Mouse (Mus musculus) thymus, adult 2 months (tissue): ENCODE data around the gene Dctn1. TPM values are rescaled to one million over a fixed set of nuclear protein-coding genes. Genes with fewer than 3 reads are reported as not detected.

ENCODE experiments used
- DNase-seq: peaks from one replicate; pipeline ENCODE4 v3.0.0; 2021
- H3K27ac ChIP-seq: fragments of 200-500 bp; 2 replicates; pipeline ENCODE4 v1.5.1; 2012; ENCODE audit warnings: low read length, control low read depth; ENCODE audit not compliant: control insufficient read depth, insufficient read depth
- H3K27me3 ChIP-seq: fragments of 200-500 bp; 2 replicates; pipeline ENCODE4 v1.6.1; 2012; ENCODE audit warnings: mild to moderate bottlenecking, low read length, moderate library complexity, mixed read lengths; ENCODE audit not compliant: control insufficient read depth, insufficient read depth
- H3K36me3 ChIP-seq: fragments of 200-500 bp; 2 replicates; pipeline ENCODE4 v1.6.1; 2012; ENCODE audit warnings: mild to moderate bottlenecking, low read length, moderate library complexity; ENCODE audit not compliant: control insufficient read depth, insufficient read depth
- H3K4me1 ChIP-seq: fragments of 200-500 bp; replicated peaks from 2 replicates; pipeline ENCODE4 v1.6.1; 2012; ENCODE audit warnings: low read length; ENCODE audit not compliant: control insufficient read depth, insufficient read depth
- H3K4me3 ChIP-seq: fragments of 200-500 bp; 2 replicates; pipeline ENCODE4 v1.5.1; 2012; ENCODE audit warnings: mild to moderate bottlenecking, low read length, control low read depth, moderate library complexity; ENCODE audit not compliant: control insufficient read depth, insufficient read depth
- CTCF ChIP-seq: fragments of 200-500 bp; IDR thresholded peaks from 2 replicates; pipeline ENCODE4 v1.5.1; 2012; ENCODE audit warnings: mild to moderate bottlenecking, control low read depth, low read length, moderate library complexity, borderline replicate concordance; ENCODE audit not compliant: control insufficient read depth, poor library complexity, insufficient read depth; ENCODE audit errors: extremely low read depth
- POLR2A ChIP-seq: fragments of 200-500 bp; IDR thresholded peaks from 2 replicates; pipeline ENCODE4 v1.6.1; 2012; ENCODE audit warnings: mild to moderate bottlenecking, low read length, control low read depth, moderate library complexity; ENCODE audit not compliant: control insufficient read depth, poor library complexity, insufficient read depth; ENCODE audit errors: extremely low read depth
- WGBS: fragments of 180-500 bp; shearing (Covaris S2); methylation state at CpG from one replicate; pipeline ENCODE4 v1.1.7; 2018; 5-methylcytosine and 5-hydroxymethylcytosine counted together
- polyA plus RNA-seq: library from polyadenylated mRNA; depleted of rRNA; stranded (reverse); fragments of >200 nt; gene quantifications from 2 replicates; pipeline ENCODE4 v1.2.3, GENCODE M21; 2012

Gene Dctn1
- polyA plus RNA-seq, 1 experiment: 166 TPM

DNA sequence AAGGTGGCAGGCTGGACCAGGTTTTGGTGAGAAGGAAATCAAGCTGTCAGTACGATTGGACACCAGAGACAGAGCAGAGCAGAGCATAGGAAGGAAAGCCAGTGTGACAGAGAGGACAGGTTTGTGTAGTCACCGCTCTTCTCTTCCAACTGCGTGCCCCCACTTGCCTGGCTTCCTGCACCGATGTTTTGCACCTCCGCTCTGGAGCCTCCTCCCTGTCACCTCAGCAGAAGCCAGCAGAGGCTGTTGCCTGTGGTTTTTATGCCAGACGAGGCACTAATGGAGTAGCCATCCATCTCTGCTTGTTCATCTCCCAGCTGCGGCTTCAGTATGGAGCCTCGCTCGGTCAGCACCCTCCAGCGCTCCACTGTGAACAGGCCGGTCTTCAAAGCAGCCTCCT, 22.8 kb upstream of the Dctn1 start:
- DNase-seq: no peak
- Histone ChIP-seq H3K27me3 (no peaks in the 10 kb centered on the region; the same call in 1 of the 2 replicates), H3K36me3 (no peaks in the 10 kb centered on the region), H3K4me1 (peaks cover 9% of the 10 kb centered on the region), H3K27ac (no peak overlapping the region), H3K4me3 (no peak overlapping the region)
- WGBS: 79% methylated on average over 11 of the region's 11 CpGs
- TF ChIP-seq POLR2A (no peak), CTCF (no peak)

DNA sequence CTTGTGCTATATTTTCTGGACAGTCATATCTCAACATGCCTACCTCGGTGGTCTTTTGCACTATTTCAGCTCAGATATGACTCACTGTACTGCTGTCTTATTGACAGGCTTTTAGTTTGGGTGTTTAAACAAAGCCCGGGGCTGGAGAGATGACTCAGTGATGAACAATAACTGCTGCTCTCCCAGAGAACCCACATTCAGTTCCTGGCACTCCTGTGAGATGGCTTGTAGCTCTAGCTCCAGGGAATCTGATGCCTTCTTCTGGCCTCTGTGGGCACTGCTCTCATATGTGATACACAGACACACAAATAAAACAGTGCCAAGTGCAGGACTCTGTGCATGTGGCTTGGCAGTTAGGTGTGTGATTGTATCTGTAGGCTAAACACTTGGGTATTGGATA, 20.5 kb upstream of the Dctn1 start:
- Histone ChIP-seq H3K27ac (no peak overlapping the region), H3K4me1 (peaks cover 3% of the 10 kb centered on the region)
- no peak for DNase-seq

DNA sequence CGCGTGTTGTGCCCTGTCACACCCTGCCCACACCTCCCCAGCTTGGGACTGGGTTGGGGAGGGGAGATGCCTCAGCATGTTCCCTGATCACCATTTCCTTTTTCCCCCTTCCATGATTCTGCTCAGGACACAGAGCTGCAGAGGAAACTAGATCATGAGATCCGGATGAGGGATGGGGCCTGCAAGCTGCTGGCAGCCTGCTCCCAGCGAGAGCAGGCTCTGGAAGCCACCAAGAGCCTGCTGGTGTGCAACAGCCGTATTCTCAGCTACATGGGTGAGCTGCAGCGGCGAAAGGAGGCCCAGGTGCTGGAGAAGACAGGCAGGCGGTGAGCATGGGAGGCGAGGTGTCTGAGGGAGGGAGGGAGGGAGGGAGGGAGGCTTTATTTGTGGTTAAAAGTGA, 19.9 kb upstream of the Dctn1 start:
- WGBS: 70% methylated on average over 9 of the region's 9 CpGs
- no peak overlapping the region for H3K4me3 ChIP-seq
- H3K4me1 ChIP-seq: peaks cover 3% of the 10 kb centered on the region
- H3K27ac ChIP-seq: no peak overlapping the region
- H3K27me3 ChIP-seq: no peaks in the 10 kb centered on the region; the same call in 1 of the 2 replicates
- no peak for TF ChIP-seq CTCF
- TF ChIP-seq POLR2A: no peak
- H3K36me3 ChIP-seq: no peaks in the 10 kb centered on the region
- no peak for DNase-seq

More for the DNA sequence above, 20.5 kb upstream of the Dctn1 start:
- Histone ChIP-seq H3K36me3 (no peaks in the 10 kb centered on the region), H3K4me3 (no peak overlapping the region), H3K27me3 (no peaks in the 10 kb centered on the region; the same call in 1 of the 2 replicates)
- WGBS: 75% methylated on average over 2 of the region's 2 CpGs
- no peak for TF ChIP-seq CTCF
- TF ChIP-seq POLR2A: no peak

DNA sequence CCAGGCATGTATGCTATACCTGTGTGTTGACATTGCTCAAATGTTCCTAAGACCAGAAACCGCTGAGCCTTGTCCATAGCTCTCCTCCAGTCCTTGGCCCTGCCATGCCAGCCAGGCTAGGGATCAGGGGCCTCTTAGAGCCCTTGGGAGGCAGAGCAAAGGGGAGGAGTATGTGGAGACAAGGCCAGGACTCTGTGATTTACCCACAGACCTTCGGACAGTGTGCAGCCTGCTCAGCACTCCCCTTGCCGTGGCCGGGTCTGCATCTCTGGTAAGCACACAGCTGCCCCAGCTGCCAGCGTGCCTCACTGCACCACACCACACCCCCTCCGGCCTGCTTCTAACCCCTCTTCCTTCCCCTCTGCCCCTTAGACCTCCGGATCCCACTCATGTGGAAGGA, 18.4 kb upstream of the Dctn1 start:
- H3K27me3 ChIP-seq: no peaks in the 10 kb centered on the region; the same call in 1 of the 2 replicates
- H3K4me3 ChIP-seq: no peak overlapping the region
- 84% methylated on average over 7 of the region's 7 CpGs for WGBS
- DNase-seq: no peak
- TF ChIP-seq CTCF (no peak), POLR2A (no peak)
- H3K4me1 ChIP-seq: peaks cover 3% of the 10 kb centered on the region
- H3K36me3 ChIP-seq: no peaks in the 10 kb centered on the region
- H3K27ac ChIP-seq: no peak overlapping the region

DNA sequence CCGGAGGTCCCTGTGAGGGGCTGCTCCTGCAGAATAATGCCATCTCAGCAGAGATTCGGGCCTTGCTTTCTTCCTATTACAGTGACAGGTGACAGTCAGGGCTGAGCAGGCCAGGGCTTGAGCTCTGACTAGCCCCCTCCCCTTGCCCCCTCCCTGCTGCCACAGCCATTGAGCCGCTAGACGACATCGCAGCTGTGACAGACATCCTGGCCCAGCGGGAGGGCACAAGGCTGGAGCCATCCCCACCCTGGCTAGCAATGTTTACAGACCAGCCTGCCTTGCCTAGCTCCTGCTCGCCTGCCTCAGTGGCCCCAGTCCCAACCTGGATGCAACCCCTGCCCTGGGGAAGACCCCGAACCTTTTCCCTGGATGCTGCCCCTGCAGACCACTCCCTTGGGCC, 14.0 kb upstream of the Dctn1 start:
- Histone ChIP-seq H3K27ac (no peak overlapping the region), H3K4me1 (peaks cover 7% of the 10 kb centered on the region), H3K27me3 (no peaks in the 10 kb centered on the region; the same call in 1 of the 2 replicates), H3K36me3 (no peaks in the 10 kb centered on the region), H3K4me3 (no peak overlapping the region)
- no peak for DNase-seq
- TF ChIP-seq CTCF (no peak), POLR2A (no peak)
- 92% methylated on average over 8 of the region's 8 CpGs for WGBS

DNA sequence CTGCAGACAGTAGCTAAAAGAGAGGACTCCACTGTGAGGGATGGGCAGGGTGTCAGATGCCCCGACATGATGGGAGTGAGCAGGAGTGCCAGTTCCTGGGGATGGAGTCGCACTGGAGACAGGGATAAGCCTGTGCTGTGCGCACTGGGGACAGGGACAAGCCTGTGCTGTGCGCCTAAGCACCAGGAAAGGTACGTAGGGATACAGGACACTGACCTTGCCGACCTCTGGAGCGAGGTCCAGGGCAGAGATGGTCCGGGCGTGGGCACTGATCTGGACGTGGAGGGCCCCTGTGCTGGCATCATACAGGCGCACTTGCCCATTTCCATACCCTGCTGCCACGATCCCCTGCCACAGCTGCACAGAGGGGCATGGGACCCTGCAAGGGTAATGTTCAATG, 12.7 kb upstream of the Dctn1 start:
- Histone ChIP-seq H3K36me3 (no peaks in the 10 kb centered on the region), H3K4me3 (no peak overlapping the region), H3K4me1 (peaks cover 7% of the 10 kb centered on the region), H3K27me3 (no peaks in the 10 kb centered on the region; the same call in 1 of the 2 replicates), H3K27ac (no peak overlapping the region)
- no peak for DNase-seq
- TF ChIP-seq POLR2A: no peak
- TF ChIP-seq CTCF: no peak
- WGBS: 91% methylated on average over 12 of the region's 12 CpGs

DNA sequence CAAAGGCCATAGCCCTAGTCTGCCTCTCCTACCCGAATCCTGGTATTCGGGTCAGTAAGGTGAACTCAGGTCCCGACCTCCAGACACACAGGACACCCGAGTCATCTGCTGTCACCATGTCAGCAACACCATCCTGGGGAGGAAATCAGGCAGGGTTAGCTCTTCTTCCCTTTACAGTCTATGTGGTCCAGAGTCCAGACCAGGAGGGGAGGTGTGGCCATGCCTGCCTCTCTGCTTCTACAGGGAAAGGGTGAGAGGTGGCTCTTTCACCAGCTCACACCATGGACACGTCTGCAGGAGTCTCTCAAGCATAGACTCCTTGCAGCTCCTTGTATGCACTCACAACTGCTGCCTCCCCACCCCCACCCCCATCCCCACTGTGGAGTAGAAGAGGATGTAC, 12.2 kb upstream of the Dctn1 start:
- Histone ChIP-seq H3K36me3 (no peaks in the 10 kb centered on the region), H3K27me3 (no peaks in the 10 kb centered on the region; the same call in 1 of the 2 replicates), H3K4me1 (peaks cover 7% of the 10 kb centered on the region), H3K4me3 (no peak overlapping the region), H3K27ac (no peak overlapping the region)
- DNase-seq: no peak
- 81% methylated on average over 5 of the region's 5 CpGs for WGBS
- TF ChIP-seq POLR2A (no peak), CTCF (no peak)
